Mouse (Mus musculus): ENCODE measurements around the gene Smyd3.

Gene Smyd3

GRCm38 (mm10) chr1:179116729-179117663 is 400.8 kb downstream of the Smyd3 start:
- no peak for DNase-seq (ENCODE audit: extremely low spot score)

GRCm38 (mm10) chr1:179114833-179115495 is 402.9 kb downstream of the Smyd3 start:
- no peak for DNase-seq (ENCODE audit: extremely low spot score)

DNA sequence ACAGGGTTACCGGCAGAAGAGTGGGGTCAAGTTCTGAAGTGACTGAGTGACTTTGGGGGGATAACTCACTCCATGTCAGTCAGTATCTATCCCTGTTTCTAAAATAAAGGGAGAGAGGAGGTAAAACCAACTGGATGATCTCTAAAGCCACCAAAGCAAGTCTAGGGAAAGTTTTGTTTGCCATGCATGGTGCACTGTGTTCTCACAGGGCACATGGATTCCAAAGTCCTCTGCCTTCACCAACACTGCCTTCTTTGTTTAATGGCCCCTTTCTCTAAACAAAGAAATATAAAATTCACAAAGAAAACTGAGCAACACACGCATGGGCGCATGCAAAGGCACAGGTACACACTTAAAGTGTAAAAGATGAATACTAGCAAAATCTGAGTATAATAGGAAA is 403.5 kb downstream of the Smyd3 start:
- no peak for DNase-seq (ENCODE audit: extremely low spot score)

DNA sequence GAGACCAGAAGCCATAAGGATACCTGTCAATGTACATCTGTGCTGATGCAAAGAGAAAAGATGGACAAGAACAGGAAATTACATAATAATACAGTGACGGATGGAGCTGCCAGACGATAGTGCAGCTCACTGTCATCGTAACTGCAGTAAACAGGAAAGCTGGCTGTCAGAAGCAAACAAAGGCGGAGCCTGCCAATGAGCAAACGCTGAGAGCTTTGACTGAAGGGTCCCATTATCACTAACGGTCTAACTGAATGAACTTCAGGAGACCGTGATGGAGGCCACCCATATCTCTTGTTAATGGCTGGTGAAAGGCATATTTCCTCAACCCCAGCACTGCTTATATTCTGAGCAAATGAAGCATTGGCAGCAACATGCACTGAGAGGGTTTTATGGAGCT is 409.1 kb downstream of the Smyd3 start:
- no peak for DNase-seq (ENCODE audit: extremely low spot score)

- DNase-seq (ENCODE audit: extremely low spot score) = no peak
Observed at GRCm38 (mm10) chr1:179107761-179108694, 409.8 kb downstream of the Smyd3 start.

- DNase-seq (ENCODE audit: extremely low spot score) = no peak
Observed at GRCm38 (mm10) chr1:179107211-179107610, 410.6 kb downstream of the Smyd3 start.

DNA sequence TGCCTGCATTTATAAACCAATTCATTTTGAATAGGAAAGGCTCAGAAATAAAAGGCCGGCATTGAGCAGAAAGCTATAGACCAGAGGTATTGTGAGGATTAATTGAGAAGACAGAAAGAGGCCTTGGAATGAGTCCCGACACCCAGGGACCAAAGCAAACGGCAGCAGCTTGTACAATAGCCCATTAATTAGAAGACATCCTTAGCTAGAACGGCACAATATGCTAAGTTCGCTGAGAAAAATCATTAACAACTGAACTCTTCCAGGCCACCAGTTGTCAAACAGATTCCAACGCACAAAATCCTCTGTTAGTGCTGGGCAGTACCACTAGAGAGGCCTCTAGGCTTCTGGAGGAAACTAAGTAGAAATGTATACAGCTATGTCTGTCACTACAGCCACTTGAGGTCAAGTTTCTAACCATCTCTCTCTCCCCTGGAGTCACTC is 411.1 kb downstream of the Smyd3 start:
- no peak for DNase-seq (ENCODE audit: extremely low spot score)

DNA sequence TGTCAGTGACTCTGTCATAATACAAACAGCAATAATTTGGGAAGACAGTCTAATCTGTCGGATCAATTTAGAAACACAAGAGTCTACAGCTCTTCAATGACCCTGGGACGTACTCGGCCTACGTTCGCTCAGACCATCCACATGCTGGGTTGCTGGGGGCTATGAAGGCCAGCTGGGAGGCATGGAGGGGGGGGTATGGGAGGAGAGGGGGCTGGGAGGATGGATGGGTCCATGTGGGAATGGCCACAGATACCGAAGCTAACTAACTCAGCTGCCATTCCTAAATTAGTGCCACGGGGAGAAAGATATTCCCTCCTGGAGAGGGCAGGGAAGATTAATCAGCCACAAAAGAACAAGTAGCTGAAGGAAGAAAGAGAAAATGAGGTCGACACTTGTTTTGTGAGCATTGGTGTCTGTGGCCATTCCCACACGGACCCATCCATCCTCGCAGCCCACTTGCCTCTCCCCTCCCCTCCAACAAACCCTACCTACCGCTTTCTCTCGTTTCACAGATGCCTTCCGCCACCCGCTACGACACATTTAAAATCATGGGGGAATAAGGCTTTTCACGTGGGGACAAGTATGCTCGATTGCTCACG is 411.6 kb downstream of the Smyd3 start:
- no peak for DNase-seq (ENCODE audit: extremely low spot score)

DNA sequence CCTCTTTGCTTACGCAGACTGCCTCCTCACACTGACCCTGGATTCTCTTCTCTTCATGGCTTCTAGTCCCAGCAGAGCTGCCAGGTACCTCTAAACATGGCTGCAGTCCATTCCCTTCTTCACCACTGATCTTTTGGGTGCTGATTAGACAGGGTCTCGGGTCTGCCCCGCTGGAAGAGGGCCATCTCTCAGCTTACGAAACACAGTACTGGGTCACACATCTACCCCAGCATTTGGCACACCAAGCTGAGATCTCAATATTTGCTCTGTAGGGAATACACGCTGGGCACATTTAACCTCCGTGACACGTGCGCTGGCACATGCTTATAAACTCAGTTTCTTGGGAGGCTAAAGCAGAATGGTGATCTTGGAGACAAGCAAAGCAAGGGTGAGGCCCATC is 413.4 kb downstream of the Smyd3 start:
- no peak for DNase-seq (ENCODE audit: extremely low spot score)

DNA sequence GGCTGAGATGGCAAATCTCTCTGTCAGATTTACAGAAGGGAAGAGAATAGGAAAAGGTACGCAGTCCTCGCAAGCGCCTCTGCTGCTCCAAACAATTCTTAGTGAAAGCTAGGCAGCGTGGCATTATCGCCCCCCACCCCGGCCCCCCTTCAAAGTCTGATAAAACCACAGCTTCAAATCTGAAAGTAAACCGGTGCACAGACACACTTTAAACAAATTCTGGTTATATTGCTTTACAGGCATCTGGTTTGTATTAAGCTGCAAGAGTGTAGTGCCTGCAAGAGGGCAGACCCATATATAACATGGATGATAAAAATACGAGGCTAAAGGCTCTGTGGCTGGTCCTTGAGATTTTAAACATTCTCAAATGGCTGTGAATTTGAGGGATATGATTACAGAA is 420.8 kb downstream of the Smyd3 start:
- DNase-seq (ENCODE audit: extremely low spot score) = no peak

- no peak for DNase-seq (ENCODE audit: extremely low spot score)
Observed at GRCm38 (mm10) chr1:179096323-179096722, 421.5 kb downstream of the Smyd3 start.

DNA sequence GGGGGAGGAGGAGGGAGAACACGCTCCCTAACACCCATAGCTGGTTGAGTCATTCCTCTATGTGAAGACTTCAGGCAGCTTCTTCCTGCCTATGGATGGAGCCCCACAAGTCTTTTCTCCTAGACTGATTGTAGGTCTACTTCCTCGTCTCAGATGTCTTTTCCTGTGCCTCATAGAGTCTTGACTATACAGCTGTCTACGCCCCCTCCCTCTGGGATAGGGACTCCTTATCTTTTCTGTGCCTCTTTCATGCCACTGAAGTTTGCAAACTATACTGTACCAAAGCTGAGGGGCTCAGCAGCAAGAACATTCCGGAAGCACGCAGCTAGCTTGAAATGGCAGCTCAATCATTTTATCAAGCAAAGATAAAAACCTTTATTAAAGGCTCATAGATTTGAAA is 428.7 kb downstream of the Smyd3 start:
- DNase-seq (ENCODE audit: extremely low spot score) = no peak

DNA sequence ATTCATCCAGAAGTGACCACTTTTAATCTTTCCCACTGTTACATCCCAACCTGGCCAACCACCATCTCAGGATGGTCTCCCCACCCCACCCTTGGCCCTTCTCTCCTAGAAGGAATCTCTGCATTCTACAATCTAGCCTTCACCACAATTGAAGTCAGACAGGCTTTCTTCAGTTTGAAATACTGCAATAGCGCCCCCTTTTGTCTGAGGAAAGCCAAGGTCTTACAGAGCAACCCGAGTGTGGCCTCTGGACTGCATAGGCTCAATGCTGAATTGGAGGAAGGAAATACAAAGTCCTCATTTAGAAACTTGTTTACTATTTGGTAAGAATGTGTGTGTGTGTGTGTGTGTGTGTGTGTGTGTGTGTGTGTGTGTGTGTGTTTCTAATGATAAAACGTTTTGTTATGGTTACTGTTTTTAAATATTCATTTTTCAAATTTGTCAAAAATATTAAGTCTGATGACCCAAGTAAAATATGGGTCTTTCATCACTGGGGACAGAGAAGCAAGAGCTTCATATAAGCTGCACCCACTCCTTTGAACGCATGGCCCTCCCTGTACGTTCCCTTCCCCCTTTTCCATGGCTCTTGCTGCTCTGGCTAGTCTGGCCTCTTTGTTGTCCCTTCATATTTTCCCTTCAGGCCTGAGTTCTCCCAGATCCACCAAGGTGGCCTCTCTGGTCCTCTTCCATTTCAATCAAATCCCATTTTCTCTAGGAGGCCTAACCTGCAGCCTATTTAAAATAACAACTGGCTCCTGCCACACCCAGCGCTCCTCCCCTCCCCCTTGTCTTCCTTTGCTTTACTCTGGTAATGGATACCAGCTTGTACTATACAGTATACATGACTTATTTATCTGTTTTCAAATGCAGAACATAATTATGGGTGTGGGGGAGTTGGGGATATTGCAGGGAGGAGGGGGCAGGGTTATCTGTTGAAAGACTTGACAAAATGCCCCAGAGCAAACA is 430.5 kb downstream of the Smyd3 start:
- DNase-seq (ENCODE audit: extremely low spot score) = peak; percentile 48

DNA sequence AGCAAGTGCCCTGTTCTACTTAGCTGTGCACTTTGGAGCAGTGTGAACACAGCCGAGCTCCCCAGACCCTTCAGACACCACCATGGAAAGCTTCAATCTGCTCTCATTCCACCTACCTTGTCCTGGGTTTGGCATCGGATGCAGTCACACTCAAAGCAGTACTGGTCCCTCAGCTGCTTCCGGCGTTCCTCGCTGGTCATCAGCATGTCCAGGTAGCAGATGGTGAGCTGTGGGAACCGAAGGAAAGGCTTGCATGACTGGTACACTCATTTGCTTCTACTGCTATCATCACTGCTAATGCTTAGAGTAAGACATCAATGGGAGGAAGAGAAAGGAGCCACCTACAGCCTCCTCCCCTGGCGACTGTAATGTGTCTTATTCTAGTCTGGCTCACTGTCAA is 431.6 kb downstream of the Smyd3 start:
- DNase-seq (ENCODE audit: extremely low spot score) = no peak

- DNase-seq (ENCODE audit: extremely low spot score) = no peak
Observed at GRCm38 (mm10) chr1:179083098-179083497, 434.7 kb downstream of the Smyd3 start.

DNA sequence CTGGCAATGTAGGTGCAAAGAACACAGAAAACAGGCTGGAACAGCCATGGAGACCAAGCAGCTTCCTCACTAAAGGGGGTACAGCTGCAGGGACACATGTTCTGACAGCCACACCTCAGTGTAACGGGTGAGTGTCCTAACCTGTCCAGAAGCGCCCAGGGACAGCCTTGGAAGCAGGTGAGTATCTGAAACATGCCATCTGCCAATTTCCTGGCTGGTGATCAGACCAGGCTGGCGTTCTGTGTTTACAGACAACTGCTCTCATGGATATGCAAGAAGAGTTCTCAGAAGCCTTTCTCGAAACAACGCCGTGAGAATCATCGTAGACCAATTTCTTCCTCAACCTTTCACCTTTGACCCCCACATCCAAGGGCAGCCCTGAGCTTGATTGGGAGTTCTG is 444.0 kb downstream of the Smyd3 start:
- DNase-seq (ENCODE audit: extremely low spot score) = no peak

- no peak for DNase-seq (ENCODE audit: extremely low spot score)
Observed at GRCm38 (mm10) chr1:179072935-179073654, 444.7 kb downstream of the Smyd3 start.

GRCm38 (mm10) chr1:179072406-179072805 is 445.4 kb downstream of the Smyd3 start:
- DNase-seq (ENCODE audit: extremely low spot score) = no peak

GRCm38 (mm10) chr1:179068990-179069389 is 448.9 kb downstream of the Smyd3 start:
- DNase-seq (ENCODE audit: extremely low spot score) = no peak

DNA sequence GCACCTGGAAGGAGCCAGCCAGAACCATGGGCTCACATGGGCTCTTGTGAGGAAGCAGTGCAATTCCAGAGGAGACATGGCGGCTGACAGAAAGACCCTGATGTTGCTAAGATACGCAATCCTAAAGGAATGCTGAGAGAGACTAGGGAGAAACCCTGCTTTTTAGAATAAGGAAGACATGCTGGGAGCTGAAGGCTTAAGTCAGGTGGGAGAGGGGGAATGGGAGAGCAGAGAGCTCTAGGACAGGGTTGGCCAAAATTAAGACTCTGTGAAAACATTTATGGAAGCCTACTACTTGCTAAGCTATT is 452.6 kb downstream of the Smyd3 start:
- DNase-seq (ENCODE audit: extremely low spot score) = no peak

All from embryo, embryonic 9.5 days (tissue).